Mouse (Mus musculus): Measurements from ENCODE around the gene Arrdc2. TPM values are rescaled to one million over a fixed set of nuclear protein-coding genes. Genes with fewer than 3 reads are reported as not detected.
A peak's percentile ranks its signal among the peaks of the same experiment; 100 is the strongest.

The Arrdc2 gene
- polyA plus RNA-seq, 1 experiment from 2014 or later = 5.5 TPM

DNA sequence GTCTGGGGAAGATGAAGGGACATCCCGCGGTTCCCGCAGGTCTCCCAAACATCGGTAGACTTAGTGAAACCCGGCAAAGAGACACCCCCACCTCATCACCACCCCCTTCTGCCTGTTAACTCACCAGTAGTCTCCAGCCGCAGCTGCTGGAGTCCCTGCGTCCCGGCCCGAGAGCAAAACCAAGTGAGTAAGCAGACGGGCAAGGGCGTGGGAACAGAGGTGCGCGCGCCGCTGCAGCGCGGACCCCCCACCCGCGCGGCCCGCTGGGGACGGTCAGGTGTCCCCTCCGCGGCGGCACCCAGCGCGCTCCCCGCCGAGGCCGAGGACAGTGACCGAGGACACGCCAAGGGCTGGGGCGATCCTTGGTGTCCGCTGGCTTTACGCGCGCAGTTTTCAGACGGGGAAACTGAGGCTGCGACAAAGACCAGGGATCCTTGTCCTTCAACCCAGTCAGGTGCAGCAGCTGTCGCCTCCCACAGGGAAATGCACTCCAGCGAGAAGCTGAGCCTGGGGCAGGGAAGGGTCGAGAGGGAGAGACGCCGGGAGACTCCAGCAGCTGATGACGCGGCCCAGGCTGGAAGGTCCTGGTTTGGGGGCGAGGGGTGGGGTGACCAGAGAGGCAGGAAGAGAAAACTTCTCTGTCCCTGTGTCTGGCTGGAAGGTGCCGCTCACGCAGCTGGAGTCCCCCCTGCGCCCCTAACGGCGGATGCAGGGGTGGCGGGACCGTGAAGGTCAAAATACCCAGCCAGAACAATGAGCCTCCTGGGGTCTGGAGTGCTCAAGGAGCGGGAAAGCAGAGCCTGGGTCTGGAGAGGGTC, 23.5 kb upstream of the Arrdc2 start, which contains the start of gene Kcnn1:
Gene Kcnn1, minus strand, starts transcription at position 435 of the 818 bp plus-strand sequence.
- H3K36me3 ChIP-seq = peaks cover 3% of the 10 kb centered on the region; the same call in 1 of the 2 replicates
- peak within 1 kb of the TSS; percentile 55 for H3K4me3 ChIP-seq
- peak within 1 kb of the TSS; percentile 75 for H3K4me2 ChIP-seq
- WGBS = under 1% methylated on average over 55 of the region's 55 CpGs
- peak within 1 kb of the TSS; percentile 36 for H3K9ac ChIP-seq
- no peaks in the 10 kb centered on the region for H3K9me3 ChIP-seq
- ATAC-seq (ENCODE audit: borderline replicate concordance, extremely low read depth, low FRiP score, low TSS enrichment) = no peak
- H3K27ac ChIP-seq = no peak within 1 kb of the TSS
- peaks cover 35% of the 10 kb centered on the region for H3K4me1 ChIP-seq
- peaks cover 37% of the 10 kb centered on the region for H3K27me3 ChIP-seq

DNA sequence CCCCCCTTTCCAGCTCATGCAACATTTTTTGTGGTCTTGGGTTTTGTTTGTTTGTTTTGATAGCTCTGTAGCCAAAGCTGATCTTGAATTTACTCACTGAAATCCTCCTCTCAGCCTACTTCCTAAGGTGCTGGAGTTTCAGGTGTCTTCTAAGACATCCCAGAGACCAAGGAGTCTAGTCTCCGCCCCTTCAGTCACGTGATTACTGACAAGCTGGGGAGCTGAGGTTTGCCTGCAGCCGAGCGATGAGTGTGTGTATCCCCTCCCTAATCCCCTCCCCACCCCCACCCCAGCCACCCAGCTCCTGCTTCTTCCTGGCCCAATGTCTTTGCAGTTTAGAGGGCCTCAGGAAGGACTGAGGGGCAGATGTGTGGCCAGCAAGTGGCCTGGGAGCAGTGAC, 18.0 kb upstream of the Arrdc2 start:
- no peaks in the 10 kb centered on the region for H3K36me3 ChIP-seq
- peak overlapping the region; percentile 90; the same call in 1 of the 2 replicates for H3K4me2 ChIP-seq
- no peak overlapping the region for H3K4me3 ChIP-seq
- H3K4me1 ChIP-seq = peaks cover 10% of the 10 kb centered on the region
- H3K27ac ChIP-seq = no peak overlapping the region
- ATAC-seq (ENCODE audit: borderline replicate concordance, extremely low read depth, low FRiP score, low TSS enrichment) = no peak
- 18% methylated on average over 4 of the region's 4 CpGs for WGBS
- H3K9me3 ChIP-seq = no peaks in the 10 kb centered on the region
- H3K9ac ChIP-seq = no peak overlapping the region
- peaks cover 21% of the 10 kb centered on the region for H3K27me3 ChIP-seq

DNA sequence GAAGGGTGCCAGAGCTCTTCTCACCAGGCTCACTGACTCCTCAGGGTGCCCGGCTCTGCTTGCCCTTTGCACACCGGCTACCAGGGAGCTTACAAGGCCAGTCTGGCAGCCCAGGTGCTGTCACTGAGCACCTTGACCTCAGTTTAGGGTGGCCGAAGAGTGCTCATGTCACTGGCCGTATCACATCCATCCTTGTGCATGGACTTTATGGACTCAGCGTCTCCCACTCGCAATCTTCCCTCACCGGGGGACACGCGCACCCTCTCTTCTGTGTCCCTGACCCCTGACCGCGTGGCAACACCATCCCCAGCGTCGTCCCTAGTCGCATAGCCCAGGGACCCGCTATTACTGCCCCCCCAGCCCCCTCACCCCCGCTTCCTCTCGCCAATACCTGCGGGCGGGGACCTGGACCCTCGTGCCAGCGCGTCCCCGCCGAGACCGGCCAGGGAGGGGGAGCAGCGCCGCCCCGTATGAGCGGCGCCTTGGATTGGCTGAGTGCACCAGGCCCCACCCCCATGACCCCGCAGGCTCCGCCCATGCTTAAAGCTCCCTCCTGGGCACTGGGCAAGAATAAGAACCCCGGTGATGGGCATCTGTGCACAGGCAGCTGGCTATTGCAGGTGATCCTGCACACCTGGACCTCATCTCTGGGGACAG, 17.1 kb upstream of the Arrdc2 start:
- Histone ChIP-seq H3K27ac (no peak overlapping the region), H3K36me3 (no peaks in the 10 kb centered on the region), H3K4me1 (peaks cover 9% of the 10 kb centered on the region), H3K9me3 (no peaks in the 10 kb centered on the region), H3K9ac (peak overlapping the region; percentile 46), H3K4me2 (peak overlapping the region; percentile 90), H3K4me3 (peak overlapping the region; percentile 47), H3K27me3 (peaks cover 13% of the 10 kb centered on the region)
- ATAC-seq (ENCODE audit: borderline replicate concordance, extremely low read depth, low FRiP score, low TSS enrichment) = peak; percentile 77; the same call in 1 of the 2 replicates
- WGBS = 7% methylated on average over 33 of the region's 33 CpGs

DNA sequence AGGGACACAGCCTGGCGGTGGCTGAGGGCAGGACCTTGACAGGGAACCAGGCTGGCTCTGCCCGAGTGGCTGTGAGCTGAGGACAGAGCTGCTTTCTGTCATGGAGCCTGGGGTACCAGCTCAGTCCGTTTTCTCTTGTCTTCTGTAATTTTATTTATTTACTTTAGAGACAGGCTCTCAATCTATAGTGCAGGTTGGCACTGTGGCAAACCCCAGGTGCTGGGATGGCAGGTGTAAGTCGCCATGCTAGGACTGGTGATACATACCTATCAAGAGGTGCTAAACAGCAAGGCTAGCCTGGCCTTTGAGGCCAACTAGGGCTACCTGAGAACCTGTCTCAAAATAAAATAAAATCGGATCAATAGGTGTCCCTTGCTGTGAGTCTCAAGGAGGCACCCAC, 16.5 kb upstream of the Arrdc2 start:
- Histone ChIP-seq H3K4me1 (peaks cover 9% of the 10 kb centered on the region), H3K9ac (no peak overlapping the region), H3K27ac (no peak overlapping the region), H3K9me3 (no peaks in the 10 kb centered on the region), H3K4me3 (no peak overlapping the region), H3K4me2 (no peak overlapping the region), H3K27me3 (0 out of 2 replicates have a peak, but pooled peaks cover 7% of the 10 kb centered on the region), H3K36me3 (no peaks in the 10 kb centered on the region)
- 55% methylated on average over 5 of the region's 5 CpGs for WGBS
- ATAC-seq (ENCODE audit: borderline replicate concordance, extremely low read depth, low FRiP score, low TSS enrichment) = no peak

DNA sequence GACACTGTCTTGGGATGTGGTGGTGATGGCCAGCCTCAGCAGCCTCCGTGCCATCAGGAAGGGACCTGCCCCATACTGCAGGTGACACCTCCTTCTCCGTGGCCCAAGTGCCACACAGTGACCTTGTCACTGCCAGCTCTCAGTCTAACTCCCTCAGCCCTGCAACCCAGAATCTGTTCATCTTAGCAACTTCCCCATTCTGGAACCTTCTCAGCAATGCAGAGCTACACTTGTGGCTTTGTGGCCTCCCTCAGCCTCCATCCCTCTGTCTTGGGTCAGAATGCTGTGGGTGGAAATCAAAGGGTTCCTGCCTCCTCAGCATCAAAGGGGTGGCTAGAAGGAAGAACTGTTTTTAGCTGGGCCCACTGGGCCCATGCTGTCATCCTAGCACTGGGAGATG, 14.3 kb upstream of the Arrdc2 start:
- Histone ChIP-seq H3K4me1 (peaks cover 9% of the 10 kb centered on the region), H3K36me3 (no peaks in the 10 kb centered on the region), H3K9me3 (no peaks in the 10 kb centered on the region), H3K27ac (no peak overlapping the region), H3K4me2 (no peak overlapping the region), H3K4me3 (no peak overlapping the region), H3K27me3 (0 out of 2 replicates have a peak, but pooled peaks cover 7% of the 10 kb centered on the region), H3K9ac (no peak overlapping the region)
- ATAC-seq (ENCODE audit: borderline replicate concordance, extremely low read depth, low FRiP score, low TSS enrichment) = no peak
- WGBS = 74% methylated on average over 2 of the region's 2 CpGs

DNA sequence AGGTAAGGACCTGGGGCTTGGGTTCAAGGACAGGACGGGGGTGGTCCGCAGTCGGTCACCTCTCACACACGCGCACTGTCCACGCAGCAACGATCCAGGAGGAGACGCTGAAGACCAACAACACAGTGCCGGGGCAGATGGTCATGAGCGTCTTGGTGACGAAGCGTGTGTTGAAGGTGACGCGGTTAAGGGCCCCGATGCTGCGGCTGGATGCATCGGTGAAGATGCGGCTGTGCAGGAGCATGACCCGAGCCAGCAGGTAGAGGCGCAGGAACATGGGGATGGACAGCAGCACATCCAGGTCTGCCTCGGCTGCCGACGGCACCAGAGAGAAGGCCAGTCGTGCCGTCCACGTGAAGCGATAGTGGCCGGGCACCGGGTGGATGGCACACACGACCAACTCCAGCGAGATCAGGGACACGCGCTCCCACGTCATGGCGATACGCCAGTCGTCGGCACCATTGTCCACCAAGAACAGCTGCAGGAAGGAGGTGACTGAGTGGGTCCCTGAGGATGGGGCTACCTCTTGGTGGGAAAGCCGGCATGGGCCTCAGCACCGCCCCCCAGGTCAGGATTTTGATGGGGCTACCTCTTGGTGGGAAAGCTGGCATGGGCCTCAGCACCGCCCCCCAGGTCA, 13.2 kb upstream of the Arrdc2 start:
- Histone ChIP-seq H3K36me3 (no peaks in the 10 kb centered on the region), H3K4me1 (peaks cover 9% of the 10 kb centered on the region), H3K9me3 (no peaks in the 10 kb centered on the region), H3K9ac (no peak overlapping the region), H3K4me3 (no peak overlapping the region), H3K27ac (no peak overlapping the region), H3K27me3 (0 out of 2 replicates have a peak, but pooled peaks cover 7% of the 10 kb centered on the region), H3K4me2 (no peak overlapping the region)
- ATAC-seq (ENCODE audit: borderline replicate concordance, extremely low read depth, low FRiP score, low TSS enrichment) = no peak
- 87% methylated on average over 41 of the region's 41 CpGs for WGBS

DNA sequence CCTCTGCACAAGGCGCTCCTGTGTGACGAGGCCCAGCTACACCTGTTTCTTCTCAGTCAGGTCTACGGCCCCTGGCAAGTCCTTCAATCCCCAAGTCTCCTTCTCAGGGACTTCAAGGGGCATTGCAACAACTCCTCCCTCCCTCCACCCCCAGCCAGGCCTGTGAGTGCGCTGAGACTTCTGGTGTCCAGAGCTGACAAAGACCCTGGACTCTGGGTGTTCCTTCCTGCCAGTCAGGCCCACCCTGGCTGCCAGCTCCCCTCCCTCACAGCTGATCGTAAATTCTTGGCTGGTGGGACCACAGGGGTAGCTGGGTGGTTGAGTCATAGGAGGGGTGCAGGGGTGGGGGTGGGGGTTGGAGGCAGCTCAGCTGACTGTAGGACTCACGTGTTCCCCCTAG, 12.3 kb upstream of the Arrdc2 start:
- H3K27me3 ChIP-seq = 0 out of 2 replicates have a peak, but pooled peaks cover 8% of the 10 kb centered on the region
- ATAC-seq (ENCODE audit: borderline replicate concordance, extremely low read depth, low FRiP score, low TSS enrichment) = no peak
- H3K4me1 ChIP-seq = peaks cover 5% of the 10 kb centered on the region
- no peak overlapping the region for H3K9ac ChIP-seq
- no peaks in the 10 kb centered on the region for H3K36me3 ChIP-seq
- WGBS = 46% methylated on average over 6 of the region's 6 CpGs
- H3K27ac ChIP-seq = no peak overlapping the region
- H3K9me3 ChIP-seq = no peaks in the 10 kb centered on the region
- no peak overlapping the region for H3K4me2 ChIP-seq
- no peak overlapping the region for H3K4me3 ChIP-seq

DNA sequence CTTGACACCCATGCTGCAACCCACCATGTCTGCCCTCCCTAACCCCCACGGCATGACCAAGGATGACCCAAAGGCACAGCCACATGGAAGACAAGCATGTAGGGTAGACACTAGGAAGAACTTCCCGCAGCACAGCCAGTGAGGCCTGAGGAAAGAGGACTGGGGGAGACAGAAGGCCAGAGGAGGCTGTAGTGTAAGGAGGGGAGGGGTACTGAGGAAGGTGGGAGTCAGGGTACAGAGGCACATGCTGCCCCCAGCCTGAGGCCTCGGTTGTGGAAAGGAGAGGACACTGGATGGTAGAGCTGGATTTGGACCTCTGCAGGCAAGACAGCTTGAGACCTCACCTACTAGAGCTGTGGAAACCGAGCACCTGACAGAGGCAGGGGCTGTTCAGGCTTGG, 11.4 kb upstream of the Arrdc2 start:
- Histone ChIP-seq H3K4me2 (no peak overlapping the region), H3K27me3 (0 out of 2 replicates have a peak, but pooled peaks cover 7% of the 10 kb centered on the region), H3K27ac (no peak overlapping the region), H3K9ac (no peak overlapping the region), H3K4me1 (no peaks in the 10 kb centered on the region), H3K9me3 (no peaks in the 10 kb centered on the region), H3K4me3 (no peak overlapping the region), H3K36me3 (no peaks in the 10 kb centered on the region)
- no peak for ATAC-seq (ENCODE audit: borderline replicate concordance, extremely low read depth, low FRiP score, low TSS enrichment)
- 79% methylated on average over 4 of the region's 4 CpGs for WGBS

DNA sequence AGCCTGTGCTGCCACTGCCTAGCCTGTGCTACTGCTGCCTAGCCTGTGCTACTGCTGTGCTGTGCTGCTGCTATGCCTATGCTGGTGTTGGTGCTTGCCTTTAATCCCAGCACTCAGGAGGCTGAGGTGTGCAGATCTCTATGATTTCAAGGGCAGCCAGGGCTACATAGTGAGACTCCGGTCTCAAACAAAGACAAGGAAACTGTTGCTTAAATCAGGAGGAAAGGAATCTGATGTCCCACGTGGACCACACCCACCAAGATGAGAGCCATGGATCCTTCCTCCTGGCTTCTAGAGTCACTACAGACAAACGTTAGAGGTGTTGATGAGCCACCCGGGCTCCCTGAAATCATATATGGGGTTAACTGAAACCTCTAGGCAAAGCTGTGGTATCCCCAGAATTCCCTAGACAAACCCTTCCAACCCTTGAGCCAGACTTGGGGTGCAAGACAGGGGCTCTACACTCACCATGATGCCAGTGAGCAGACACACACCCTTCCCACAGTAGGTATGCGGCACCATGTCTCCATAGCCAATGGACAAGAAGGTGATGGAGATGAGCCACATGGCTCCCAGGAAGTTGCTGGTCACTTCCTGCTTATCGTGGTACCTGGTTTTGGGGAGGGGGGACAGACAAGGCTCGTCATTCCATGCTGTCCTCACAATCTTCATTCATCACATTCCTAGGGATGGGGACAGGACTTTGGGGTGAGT, 10.8 kb upstream of the Arrdc2 start:
- WGBS = 64% methylated on average over 7 of the region's 7 CpGs
- no peak overlapping the region for H3K9ac ChIP-seq
- no peak for ATAC-seq (ENCODE audit: borderline replicate concordance, extremely low read depth, low FRiP score, low TSS enrichment)
- H3K4me1 ChIP-seq = no peaks in the 10 kb centered on the region
- 0 out of 2 replicates have a peak, but pooled peaks cover 7% of the 10 kb centered on the region for H3K27me3 ChIP-seq
- no peaks in the 10 kb centered on the region for H3K9me3 ChIP-seq
- no peak overlapping the region for H3K27ac ChIP-seq
- H3K4me2 ChIP-seq = no peak overlapping the region
- H3K4me3 ChIP-seq = no peak overlapping the region
- no peaks in the 10 kb centered on the region for H3K36me3 ChIP-seq

DNA sequence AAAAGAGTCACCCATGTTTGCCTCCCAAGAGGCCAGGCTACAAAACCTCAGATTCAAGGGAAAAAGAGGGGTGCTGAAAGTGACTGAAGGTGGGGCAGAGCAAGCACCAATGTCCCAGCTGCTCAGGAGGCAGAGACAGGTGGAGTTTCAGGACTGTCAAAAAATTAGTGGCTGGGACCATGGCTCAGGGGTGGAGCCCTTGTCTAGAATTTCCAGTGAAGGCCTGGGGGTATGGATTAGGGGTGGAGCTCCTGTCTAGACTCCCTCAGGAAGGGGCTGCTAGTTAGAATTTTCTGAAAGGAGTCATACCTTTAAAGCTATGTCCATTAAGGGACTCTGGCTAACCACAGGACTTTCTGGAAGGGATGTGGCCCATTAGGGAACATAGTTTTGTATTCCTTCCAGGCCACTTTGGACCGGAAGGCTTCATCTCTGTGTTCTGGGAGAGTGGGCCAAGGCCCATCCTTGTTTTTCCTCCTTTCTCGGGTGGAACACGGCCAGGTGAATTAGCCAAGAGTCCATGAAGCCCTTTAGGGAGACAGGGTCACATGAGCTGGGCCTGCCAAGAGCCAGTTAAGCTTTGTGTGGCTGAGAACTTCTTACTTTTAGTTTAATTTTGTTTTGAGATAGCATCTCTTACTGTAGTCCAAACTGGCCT, 9.9 kb upstream of the Arrdc2 start:
- 78% methylated on average over 3 of the region's 3 CpGs for WGBS

More for the DNA sequence above, 9.9 kb upstream of the Arrdc2 start:
- H3K4me2 ChIP-seq = no peak overlapping the region
- H3K27me3 ChIP-seq = 0 out of 2 replicates have a peak, but pooled peaks cover 7% of the 10 kb centered on the region
- H3K9ac ChIP-seq = no peak overlapping the region
- H3K27ac ChIP-seq = no peak overlapping the region
- no peaks in the 10 kb centered on the region for H3K36me3 ChIP-seq
- ATAC-seq (ENCODE audit: borderline replicate concordance, extremely low read depth, low FRiP score, low TSS enrichment) = no peak
- no peak overlapping the region for H3K4me3 ChIP-seq
- H3K4me1 ChIP-seq = no peaks in the 10 kb centered on the region
- H3K9me3 ChIP-seq = no peaks in the 10 kb centered on the region
